Mouse (Mus musculus) thymus, adult 2 months (tissue): ENCODE data around the gene Evi5. TPM values are rescaled to one million over a fixed set of nuclear protein-coding genes. Genes with fewer than 3 reads are reported as not detected.

Experiments
- DNase-seq: peaks from one replicate; pipeline ENCODE4 v3.0.0; 2021
- H3K27ac ChIP-seq: fragments of 200-500 bp; 2 replicates; pipeline ENCODE4 v1.5.1; 2012; ENCODE audit warnings: low read length, control low read depth; ENCODE audit not compliant: control insufficient read depth, insufficient read depth
- H3K27me3 ChIP-seq: fragments of 200-500 bp; 2 replicates; pipeline ENCODE4 v1.6.1; 2012; ENCODE audit warnings: mild to moderate bottlenecking, low read length, moderate library complexity, mixed read lengths; ENCODE audit not compliant: control insufficient read depth, insufficient read depth
- H3K36me3 ChIP-seq: fragments of 200-500 bp; 2 replicates; pipeline ENCODE4 v1.6.1; 2012; ENCODE audit warnings: mild to moderate bottlenecking, low read length, moderate library complexity; ENCODE audit not compliant: control insufficient read depth, insufficient read depth
- H3K4me1 ChIP-seq: fragments of 200-500 bp; replicated peaks from 2 replicates; pipeline ENCODE4 v1.6.1; 2012; ENCODE audit warnings: low read length; ENCODE audit not compliant: control insufficient read depth, insufficient read depth
- H3K4me3 ChIP-seq: fragments of 200-500 bp; 2 replicates; pipeline ENCODE4 v1.5.1; 2012; ENCODE audit warnings: mild to moderate bottlenecking, low read length, control low read depth, moderate library complexity; ENCODE audit not compliant: control insufficient read depth, insufficient read depth
- CTCF ChIP-seq: fragments of 200-500 bp; IDR thresholded peaks from 2 replicates; pipeline ENCODE4 v1.5.1; 2012; ENCODE audit warnings: mild to moderate bottlenecking, control low read depth, low read length, moderate library complexity, borderline replicate concordance; ENCODE audit not compliant: control insufficient read depth, poor library complexity, insufficient read depth; ENCODE audit errors: extremely low read depth
- POLR2A ChIP-seq: fragments of 200-500 bp; IDR thresholded peaks from 2 replicates; pipeline ENCODE4 v1.6.1; 2012; ENCODE audit warnings: mild to moderate bottlenecking, low read length, control low read depth, moderate library complexity; ENCODE audit not compliant: control insufficient read depth, poor library complexity, insufficient read depth; ENCODE audit errors: extremely low read depth
- WGBS: fragments of 180-500 bp; shearing (Covaris S2); methylation state at CpG from one replicate; pipeline ENCODE4 v1.1.7; 2018; 5-methylcytosine and 5-hydroxymethylcytosine counted together
- polyA plus RNA-seq: library from polyadenylated mRNA; depleted of rRNA; stranded (reverse); fragments of >200 nt; gene quantifications from 2 replicates; pipeline ENCODE4 v1.2.3, GENCODE M21; 2012

Gene Evi5
- polyA plus RNA-seq, 1 experiment = 2.5 TPM

GRCm38 (mm10) chr5:107725435-107726261 is 149.3 kb downstream of the Evi5 start, which contains the start of gene Gfi1:
Gene Gfi1 (minus strand): TSS chr5:107726036.
- DNase-seq = peak; percentile 83
- peaks cover 30% of the 10 kb centered on the region for H3K4me1 ChIP-seq
- H3K27me3 ChIP-seq = no peaks in the 10 kb centered on the region
- H3K27ac ChIP-seq = peak within 1 kb of the TSS; percentile 86
- H3K4me3 ChIP-seq = peak within 1 kb of the TSS; percentile 78
- TF ChIP-seq CTCF (peak; percentile 38; the same call in 1 of the 2 replicates), POLR2A (peak; percentile 67; the same call in 1 of the 2 replicates)
- peaks cover 13% of the 10 kb centered on the region for H3K36me3 ChIP-seq
- under 1% methylated on average over 41 of the region's 41 CpGs for WGBS

DNA sequence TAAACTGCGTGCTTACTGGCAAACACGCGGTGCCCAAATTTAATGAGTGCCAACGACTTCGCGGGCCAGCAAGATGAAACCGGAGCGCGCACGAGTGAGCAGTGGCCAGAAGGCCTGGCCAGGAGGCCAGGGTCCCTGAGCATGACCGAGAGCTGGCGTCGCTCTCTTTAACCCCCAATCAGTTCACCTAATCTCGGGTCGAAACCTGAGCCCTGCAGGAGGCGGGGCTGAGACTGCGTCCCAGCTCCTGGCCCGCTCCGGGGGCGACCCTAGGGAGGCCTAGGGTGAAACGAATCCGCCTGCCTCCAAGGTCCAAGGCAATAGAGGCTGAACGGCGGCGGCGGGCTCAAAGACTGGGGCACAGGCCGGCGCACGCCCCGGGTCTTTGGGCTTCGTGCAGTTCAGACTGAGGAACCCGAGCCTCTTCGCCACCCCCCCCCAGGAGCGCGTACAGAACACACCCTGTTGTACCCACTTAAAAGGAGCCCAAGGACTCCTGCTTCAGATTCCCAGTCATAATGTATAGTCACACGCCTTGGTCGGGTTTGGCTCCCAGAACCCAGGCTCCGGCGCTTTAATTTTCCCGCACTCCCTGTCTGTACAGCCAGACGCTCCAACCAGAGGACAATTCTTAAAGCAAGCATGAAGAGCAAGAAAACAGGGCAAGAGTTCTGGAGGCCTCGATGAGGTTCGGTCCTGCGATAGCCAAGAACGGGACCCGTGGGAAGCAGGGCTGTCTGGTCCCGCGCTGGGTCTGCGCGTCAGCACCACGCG is 150.1 kb downstream of the Evi5 start:
- DNase-seq = peak; percentile 57
- Histone ChIP-seq H3K27ac (peak overlapping the region; percentile 86), H3K27me3 (no peaks in the 10 kb centered on the region), H3K36me3 (peaks cover 16% of the 10 kb centered on the region), H3K4me3 (peak overlapping the region; percentile 78), H3K4me1 (peaks cover 38% of the 10 kb centered on the region)
- WGBS = under 1% methylated on average over 52 of the region's 52 CpGs
- TF ChIP-seq POLR2A (no peak), CTCF (no peak)

DNA sequence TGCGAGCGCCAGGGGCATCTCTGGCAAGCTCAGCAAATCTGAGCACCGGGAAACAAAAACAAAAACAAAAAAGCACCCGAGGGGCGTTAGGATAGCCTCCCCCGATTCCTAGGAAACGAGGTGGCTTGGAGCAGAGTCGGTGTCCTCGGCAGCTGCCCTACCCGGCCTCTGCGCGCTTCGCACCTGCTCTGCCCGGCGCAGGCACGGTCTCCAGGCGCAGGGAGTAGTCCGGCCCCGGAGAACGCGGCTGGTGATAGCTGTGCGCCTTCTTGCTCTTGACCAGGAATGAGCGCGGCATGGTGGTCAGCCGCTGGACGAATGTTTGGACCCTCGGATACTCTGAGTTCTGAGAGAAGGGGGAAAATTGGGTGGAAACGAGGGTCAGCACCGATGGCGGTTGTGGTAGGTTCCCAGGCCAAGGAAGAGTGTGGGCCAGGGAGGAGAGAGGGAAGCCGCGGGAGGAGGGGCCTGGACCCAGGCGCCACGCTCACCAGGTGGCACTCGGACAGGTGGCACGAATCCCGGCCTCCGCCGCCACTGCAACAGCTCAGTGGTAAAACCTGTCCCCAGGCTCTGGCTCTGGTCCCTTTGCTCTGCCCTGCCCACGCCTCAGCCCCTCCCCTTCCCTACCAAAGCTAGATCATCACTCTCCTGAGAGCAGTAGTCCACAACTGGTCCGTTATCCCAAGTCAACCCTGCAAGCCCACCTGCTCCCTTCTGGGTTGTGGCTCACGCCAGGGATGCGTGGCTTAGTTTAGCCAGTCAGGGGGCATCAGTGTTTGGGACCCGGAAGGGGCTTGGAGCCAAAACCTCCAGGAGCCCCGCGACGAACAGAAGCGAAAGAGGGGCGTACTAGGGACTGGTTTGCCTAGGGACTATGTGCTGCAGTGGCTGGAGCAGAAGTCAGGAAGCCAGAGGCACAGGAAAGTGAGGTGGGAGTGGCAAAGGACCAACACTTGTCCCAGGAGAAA is 151.1 kb downstream of the Evi5 start:
- peak overlapping the region; percentile 86 for H3K27ac ChIP-seq
- WGBS = under 1% methylated on average over 49 of the region's 49 CpGs
- H3K36me3 ChIP-seq = peaks cover 24% of the 10 kb centered on the region
- H3K27me3 ChIP-seq = no peaks in the 10 kb centered on the region
- peak overlapping the region; percentile 78 for H3K4me3 ChIP-seq
- peak; percentile 61 for DNase-seq
- TF ChIP-seq POLR2A (peak; percentile 34; the same call in 1 of the 2 replicates), CTCF (0 out of 2 replicates have a peak, but pooled peaks have one; percentile 12)
- H3K4me1 ChIP-seq = peaks cover 38% of the 10 kb centered on the region

DNA sequence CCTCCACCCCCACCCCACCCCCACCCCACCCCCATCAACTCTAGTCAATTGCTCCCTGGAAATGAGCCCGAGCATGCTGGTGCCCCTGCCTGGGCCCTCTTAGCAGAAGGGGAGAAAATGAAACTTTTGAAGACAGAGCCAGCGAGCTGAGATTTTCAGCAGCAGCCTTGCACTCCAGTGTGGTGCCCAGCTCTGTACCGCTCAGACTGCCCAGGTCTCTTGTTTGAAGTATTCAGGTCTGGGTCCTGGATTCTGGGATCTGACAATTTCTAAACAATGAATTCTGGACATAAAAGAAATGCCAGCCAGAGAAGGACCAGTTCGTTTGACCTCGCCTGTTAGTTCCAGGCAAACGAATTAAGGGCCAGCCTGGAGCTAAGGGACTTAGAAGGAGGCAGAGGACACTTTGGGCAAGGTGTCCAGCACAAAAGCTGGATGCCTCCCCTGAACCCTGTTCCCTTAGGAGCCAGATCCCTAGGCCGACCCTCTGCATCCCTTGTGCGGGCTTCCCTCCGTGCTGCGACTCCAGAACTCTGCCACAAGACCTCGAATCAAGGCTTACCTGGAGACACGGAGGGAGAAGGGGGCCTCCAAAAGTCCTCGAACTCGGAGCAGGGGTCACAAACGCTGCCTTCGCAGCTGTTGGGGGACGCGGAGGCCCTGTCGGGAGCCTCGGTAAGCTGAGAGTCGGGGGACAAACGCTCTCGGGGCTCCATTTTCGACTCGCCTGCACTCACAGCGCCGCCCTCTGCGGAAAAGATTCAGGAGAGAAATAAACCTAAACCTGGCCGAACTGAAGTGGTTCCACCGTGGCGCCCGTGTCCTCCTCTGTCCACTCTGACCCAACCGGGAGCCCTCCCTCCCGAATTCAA is 152.0 kb downstream of the Evi5 start:
- DNase-seq = peak; percentile 68
- Histone ChIP-seq H3K27ac (peak overlapping the region; percentile 86), H3K36me3 (peaks cover 24% of the 10 kb centered on the region), H3K27me3 (no peaks in the 10 kb centered on the region), H3K4me3 (peak overlapping the region; percentile 78), H3K4me1 (peaks cover 31% of the 10 kb centered on the region)
- 14% methylated on average over 34 of the region's 34 CpGs for WGBS
- peak; percentile 15; the same call in 1 of the 2 replicates for TF ChIP-seq CTCF
- no peak for TF ChIP-seq POLR2A

DNA sequence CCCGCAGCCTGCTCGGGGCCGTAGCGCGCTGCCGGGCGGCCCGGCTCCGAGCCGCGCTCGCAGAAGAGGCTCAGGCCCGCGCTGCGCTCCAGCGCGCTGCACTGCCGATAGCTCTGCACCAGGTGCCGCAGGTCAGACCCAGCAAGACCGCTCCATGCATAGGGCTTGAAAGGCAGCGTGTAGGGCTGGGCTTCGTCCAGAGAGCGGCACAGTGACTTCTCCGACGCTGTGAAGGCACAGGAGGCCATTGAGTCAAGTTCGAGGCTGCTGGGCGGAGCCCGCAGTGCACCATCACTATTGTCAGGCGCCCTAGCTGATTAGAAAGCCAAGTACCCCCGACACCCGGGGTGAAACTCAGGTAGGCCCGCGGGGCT is 153.3 kb downstream of the Evi5 start:
- Histone ChIP-seq H3K4me3 (no peak overlapping the region), H3K27me3 (no peaks in the 10 kb centered on the region), H3K27ac (no peak overlapping the region), H3K36me3 (peaks cover 32% of the 10 kb centered on the region), H3K4me1 (peaks cover 37% of the 10 kb centered on the region)
- 92% methylated on average over 33 of the region's 33 CpGs for WGBS
- no peak for TF ChIP-seq POLR2A
- TF ChIP-seq CTCF = no peak
- DNase-seq = no peak
